Mouse (Mus musculus) cerebellum, adult 9-10 months (tissue): Measurements from ENCODE around the gene Rnf26.

Experiments
- DNase-seq: peaks from one replicate; pipeline ENCODE4 v3.0.0; 2022

Gene Rnf26

GRCm38 (mm10) chr9:44073115-44073514, 40.2 kb downstream of the Rnf26 start:
- DNase-seq, result peak; percentile 73

GRCm38 (mm10) chr9:44072599-44072915, 40.8 kb downstream of the Rnf26 start:
- peak; percentile 52 for DNase-seq

- peak; percentile 57 for DNase-seq
Measured at GRCm38 (mm10) chr9:44071914-44072598, 41.3 kb downstream of the Rnf26 start.

DNA sequence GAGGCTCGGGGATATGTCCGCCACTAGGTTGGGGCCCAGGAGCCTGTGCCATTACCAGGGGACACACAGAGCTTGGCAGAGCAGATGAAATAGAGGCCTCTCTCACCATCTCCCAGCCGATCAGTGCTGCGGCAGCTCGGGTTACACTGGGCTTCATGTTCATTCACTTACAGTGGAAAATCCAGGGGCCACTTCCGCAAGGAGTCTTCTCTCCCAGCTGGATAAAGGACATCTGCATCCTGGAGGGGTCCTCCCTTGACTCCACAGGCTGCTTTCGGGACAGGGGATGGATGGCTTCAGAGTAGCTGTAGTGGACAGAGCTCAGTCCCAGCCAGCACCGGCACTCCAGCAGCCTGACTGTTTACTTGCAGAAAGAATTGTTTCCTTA, 42.5 kb downstream of the Rnf26 start:
- peak; percentile 38 for DNase-seq

DNA sequence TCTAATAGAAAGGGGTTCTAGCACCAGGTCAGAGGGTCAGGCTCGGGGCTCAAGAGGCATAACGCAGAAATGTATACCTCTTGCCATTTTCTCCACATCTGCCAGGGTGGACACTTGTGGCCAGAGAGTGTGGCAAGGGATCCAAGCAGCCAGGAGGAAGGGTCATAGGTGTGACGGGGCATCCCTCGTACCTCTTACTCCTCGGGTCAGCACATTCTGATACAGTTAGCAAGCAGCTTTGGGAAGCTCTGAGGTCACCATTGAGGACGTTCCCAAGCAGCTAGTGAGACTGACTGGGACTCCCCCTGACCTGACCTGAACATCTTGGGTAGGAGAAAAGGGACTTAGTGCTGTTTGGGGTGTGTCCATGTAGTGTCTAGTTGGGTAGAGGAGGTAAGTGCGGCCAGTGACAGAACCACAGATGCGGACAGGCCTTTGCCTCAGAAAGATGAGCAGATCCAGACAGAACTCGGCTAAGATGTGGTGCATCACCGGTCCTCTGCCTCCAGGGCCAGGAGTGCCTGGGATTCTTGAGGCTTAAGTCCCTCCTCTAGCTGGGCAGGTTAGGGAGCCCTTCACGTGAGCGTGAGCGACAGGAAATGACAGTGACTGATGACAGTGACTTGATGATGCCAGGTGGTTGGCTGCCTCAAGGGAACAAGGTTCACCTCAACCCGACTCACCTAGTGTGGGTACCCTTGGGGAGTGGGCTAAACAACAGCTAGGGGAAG, 43.0 kb downstream of the Rnf26 start:
- peak; percentile 50 for DNase-seq

GRCm38 (mm10) chr9:44069252-44069651, 44.1 kb downstream of the Rnf26 start:
- DNase-seq, result no peak

DNA sequence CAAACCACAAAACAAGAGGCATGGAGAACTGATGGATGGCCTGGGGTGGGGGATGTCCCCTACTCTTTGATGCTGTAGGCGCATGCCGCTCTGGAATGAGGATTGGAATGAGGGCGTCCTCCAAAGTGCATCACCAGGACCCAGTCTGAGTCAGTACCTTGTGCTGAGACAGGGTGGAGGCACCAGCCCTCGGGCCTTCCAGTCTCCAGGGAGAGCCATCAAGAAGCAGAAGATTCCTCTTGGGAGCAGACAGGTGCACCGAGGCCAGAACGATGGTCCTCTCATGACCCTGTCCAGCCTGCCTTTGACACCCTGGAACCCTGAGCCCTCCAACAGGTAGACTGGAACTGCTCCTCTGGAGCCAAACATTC, 45.4 kb downstream of the Rnf26 start:
- DNase-seq, result peak; percentile 51

GRCm38 (mm10) chr9:44067241-44067959, 45.9 kb downstream of the Rnf26 start:
- DNase-seq, result no peak

DNA sequence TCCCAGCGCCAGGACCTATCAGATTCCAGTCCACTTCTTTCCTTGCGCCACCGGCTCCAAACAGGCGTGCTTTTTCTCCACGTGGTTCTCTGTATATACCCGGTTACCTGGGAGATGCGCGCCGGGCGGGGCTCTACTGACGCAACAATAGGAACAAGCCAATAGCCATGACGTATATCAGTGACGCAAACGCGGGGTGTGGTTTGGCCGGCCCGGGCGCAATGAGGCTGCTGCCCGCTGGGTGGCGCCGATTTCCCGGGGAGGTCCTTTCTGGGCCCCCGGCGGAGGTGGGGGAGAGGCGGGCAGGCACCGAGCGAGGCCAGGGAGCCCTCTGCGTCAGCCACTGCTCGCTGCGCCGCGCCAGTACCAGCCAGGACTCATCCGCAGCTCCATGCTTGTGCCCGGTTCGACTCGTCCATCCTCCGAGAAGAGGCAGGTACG, 46.5 kb downstream of the Rnf26 start, which contains the start of gene Usp2:
Usp2 (plus strand) TSS at position 237 of the 441 bp plus-strand sequence.
- peak; percentile 100 for DNase-seq

- DNase-seq, result peak; percentile 38
Measured at GRCm38 (mm10) chr9:44065177-44065576, 48.1 kb downstream of the Rnf26 start.

DNA sequence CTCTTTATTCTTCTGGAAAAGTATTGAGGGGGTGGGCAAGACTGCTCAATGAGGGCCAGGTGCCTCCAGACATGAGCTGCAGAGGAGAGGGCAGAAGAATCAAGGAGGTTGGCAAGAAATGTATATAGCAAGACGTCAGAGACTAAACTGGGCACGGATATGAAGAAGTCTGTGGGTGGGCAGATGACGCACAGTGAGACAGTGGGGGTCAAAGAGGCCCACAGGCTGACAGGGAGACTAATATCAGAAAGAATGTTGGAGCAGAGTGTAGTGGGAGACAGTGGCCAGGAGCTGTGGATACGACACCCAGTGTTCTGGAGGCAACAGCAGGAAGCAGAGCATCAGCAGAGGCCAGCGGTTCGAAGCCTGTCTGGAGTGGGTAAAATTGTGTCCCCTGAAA, 54.7 kb downstream of the Rnf26 start:
- DNase-seq, result no peak

- DNase-seq, result no peak
Measured at GRCm38 (mm10) chr9:44053936-44054335, 59.4 kb downstream of the Rnf26 start.

DNA sequence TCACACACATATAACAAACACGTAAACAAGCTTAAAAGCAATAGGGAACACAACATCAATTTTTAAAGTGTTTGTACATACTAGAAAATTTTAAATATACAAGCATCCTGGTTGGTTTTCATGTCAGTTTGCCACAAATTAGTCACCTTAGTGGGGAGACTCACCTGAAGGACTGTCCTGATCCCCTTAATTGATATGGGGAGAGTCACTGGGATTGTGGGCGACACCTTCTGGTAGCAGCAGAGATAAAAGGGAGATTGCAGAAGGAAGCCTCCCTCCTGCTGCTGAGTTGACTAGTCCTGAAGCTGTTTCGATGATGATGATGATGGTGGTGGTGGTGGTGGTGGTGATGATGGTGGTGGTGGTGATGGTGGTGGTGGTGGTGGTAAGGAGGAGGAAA, 60.5 kb downstream of the Rnf26 start:
- no peak for DNase-seq

GRCm38 (mm10) chr9:44049381-44050165, 63.7 kb downstream of the Rnf26 start:
- DNase-seq, result peak; percentile 90

- peak; percentile 88 for DNase-seq
Measured at GRCm38 (mm10) chr9:44048541-44049380, 64.6 kb downstream of the Rnf26 start.

GRCm38 (mm10) chr9:44047571-44048490, 65.5 kb downstream of the Rnf26 start:
- peak; percentile 89 for DNase-seq

- no peak for DNase-seq
Measured at GRCm38 (mm10) chr9:44047071-44047470, 66.2 kb downstream of the Rnf26 start.

DNA sequence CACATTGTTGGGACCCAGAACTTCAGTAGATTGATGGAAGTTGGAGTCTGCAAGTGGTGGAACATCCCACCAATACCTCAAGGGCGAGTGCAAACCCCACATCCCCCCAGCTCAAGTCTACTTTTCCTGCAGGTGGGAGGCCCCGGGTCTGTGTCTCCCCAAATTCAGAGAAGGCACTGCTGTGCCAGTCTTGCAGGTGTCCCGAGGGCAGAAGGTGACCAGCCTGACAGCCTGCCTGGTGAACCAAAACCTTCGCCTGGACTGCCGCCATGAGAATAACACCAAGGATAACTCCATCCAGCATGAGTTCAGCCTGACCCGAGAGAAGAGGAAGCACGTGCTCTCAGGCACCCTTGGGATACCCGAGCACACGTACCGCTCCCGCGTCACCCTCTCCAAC, 66.9 kb downstream of the Rnf26 start:
- no peak for DNase-seq

- DNase-seq, result no peak
Measured at GRCm38 (mm10) chr9:44045884-44046272, 67.4 kb downstream of the Rnf26 start.
